Mouse (Mus musculus) thymus, adult 2 months (tissue): Measurements from ENCODE around the gene Spaca3.

Experiments used
- CTCF ChIP-seq: fragments of 200-500 bp; IDR thresholded peaks from 2 replicates; pipeline ENCODE4 v1.5.1; 2012; ENCODE audit warnings: mild to moderate bottlenecking, control low read depth, low read length, moderate library complexity, borderline replicate concordance; ENCODE audit not compliant: control insufficient read depth, poor library complexity, insufficient read depth; ENCODE audit errors: extremely low read depth
- POLR2A ChIP-seq: fragments of 200-500 bp; IDR thresholded peaks from 2 replicates; pipeline ENCODE4 v1.6.1; 2012; ENCODE audit warnings: mild to moderate bottlenecking, low read length, control low read depth, moderate library complexity; ENCODE audit not compliant: control insufficient read depth, poor library complexity, insufficient read depth; ENCODE audit errors: extremely low read depth

GRCm38 (mm10) chr11:80889336-80890063 lies 31.3 kb downstream of the Spaca3 start:
- TF ChIP-seq CTCF (no peak), POLR2A (no peak)
